Mouse (Mus musculus): Measurements from ENCODE around the gene Bcas3. TPM values are rescaled to one million over a fixed set of nuclear protein-coding genes. Genes with fewer than 3 reads are reported as not detected.

The Bcas3 gene
- polyA plus RNA-seq, 1 experiment from 2014 or later = 13.6 TPM

DNA sequence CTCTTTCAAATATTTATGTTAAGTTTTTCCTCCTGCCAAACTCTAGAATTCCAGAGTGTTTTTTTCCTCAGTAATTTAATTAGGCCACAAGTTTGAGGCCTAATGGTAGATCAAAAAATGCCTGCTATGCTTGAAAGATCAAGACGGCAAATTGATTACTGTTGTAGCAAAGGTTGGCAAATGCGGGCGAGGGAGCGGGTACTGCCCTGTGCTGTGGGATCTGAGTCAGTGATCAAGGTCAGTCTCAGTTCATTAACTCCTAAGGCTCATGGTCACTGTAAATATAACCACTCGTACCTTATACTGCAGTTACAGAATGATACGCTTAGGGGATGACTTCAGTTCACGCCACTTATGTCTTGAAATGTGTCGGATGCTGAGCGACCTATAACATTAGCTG is 296.4 kb downstream of the Bcas3 start:
- Histone ChIP-seq H3K4me1 (ENCODE audit: insufficient read depth) (peaks cover 9% of the 10 kb centered on the region), H3K9ac (replicated peaks) (no peak overlapping the region), H3K4me3 (ENCODE audit: low read depth, low read length) (no peak overlapping the region), H3K27me3 (ENCODE audit: insufficient read depth, low read length) (no peaks in the 10 kb centered on the region), H3K4me2 (ENCODE audit: low read depth, low read length) (no peak overlapping the region), H3K27ac (ENCODE audit: low read depth) (no peak overlapping the region), H3K36me3 (replicated peaks; ENCODE audit: insufficient read depth, low read length) (no peaks in the 10 kb centered on the region), H3K9me3 (ENCODE audit: low read length) (no peaks in the 10 kb centered on the region)
- ATAC-seq = no peak
- TF ChIP-seq EP300 (IDR thresholded peaks at IDR 0.05; ENCODE audit: low read depth) (no peak), CTCF (IDR thresholded peaks at IDR 0.05; ENCODE audit: low read depth) (no peak)
- DNase-seq = no peak
- WGBS (ENCODE audit: insufficient replicate concordance) = 85% methylated on average over 9 of the region's 9 CpGs

DNA sequence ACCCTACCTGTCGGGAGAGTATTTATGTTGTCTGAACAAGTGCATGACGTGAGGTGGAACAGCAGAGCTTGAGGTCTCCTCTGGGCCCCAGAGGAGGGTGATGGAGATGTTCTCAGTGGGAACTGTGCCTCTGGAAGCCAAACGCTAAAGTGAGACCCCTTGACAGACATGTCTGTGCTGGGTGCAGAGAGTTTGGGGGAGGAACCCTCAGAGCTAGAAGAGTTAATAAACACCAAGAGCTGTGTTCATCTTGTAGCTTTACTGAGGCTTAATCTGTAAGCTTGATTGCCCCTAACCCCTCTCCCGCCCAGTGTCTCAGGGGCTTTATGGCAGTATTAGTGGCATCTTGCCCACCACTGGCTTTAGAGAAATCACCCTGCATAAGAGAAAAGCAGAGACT is 304.5 kb downstream of the Bcas3 start:
- DNase-seq = no peak
- Histone ChIP-seq H3K9me3 (ENCODE audit: low read length) (no peaks in the 10 kb centered on the region), H3K4me3 (ENCODE audit: low read depth, low read length) (no peak overlapping the region), H3K4me1 (ENCODE audit: insufficient read depth) (no peaks in the 10 kb centered on the region), H3K27me3 (ENCODE audit: insufficient read depth, low read length) (no peaks in the 10 kb centered on the region), H3K4me2 (ENCODE audit: low read depth, low read length) (no peak overlapping the region), H3K27ac (ENCODE audit: low read depth) (no peak overlapping the region), H3K36me3 (replicated peaks; ENCODE audit: insufficient read depth, low read length) (no peaks in the 10 kb centered on the region), H3K9ac (replicated peaks) (no peak overlapping the region)
- 79% methylated on average over 4 of the region's 4 CpGs for WGBS (ENCODE audit: insufficient replicate concordance)
- ATAC-seq = no peak
- TF ChIP-seq EP300 (IDR thresholded peaks at IDR 0.05; ENCODE audit: low read depth) (no peak), CTCF (IDR thresholded peaks at IDR 0.05; ENCODE audit: low read depth) (no peak)

DNA sequence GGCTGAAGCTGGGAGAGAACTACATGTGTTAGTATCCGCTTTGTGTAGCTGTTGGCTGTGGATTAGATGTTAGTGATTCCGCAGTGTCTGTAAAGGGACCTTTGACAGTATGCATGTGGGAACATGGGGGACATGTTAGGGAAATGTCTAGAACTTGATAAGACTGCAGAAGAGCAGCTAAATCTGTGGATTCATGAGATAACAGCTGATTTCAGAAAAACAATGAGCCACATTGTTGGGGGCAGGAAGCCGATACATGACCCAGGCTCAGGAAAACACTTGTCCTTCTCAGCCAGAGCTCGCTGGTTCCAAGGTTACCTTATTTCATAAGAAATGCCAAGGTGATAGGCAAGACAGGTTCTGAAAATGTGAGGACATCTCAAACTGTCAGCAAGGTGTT is 307.3 kb downstream of the Bcas3 start:
- Histone ChIP-seq H3K9me3 (ENCODE audit: low read length) (no peaks in the 10 kb centered on the region), H3K27me3 (ENCODE audit: insufficient read depth, low read length) (no peaks in the 10 kb centered on the region), H3K36me3 (replicated peaks; ENCODE audit: insufficient read depth, low read length) (no peaks in the 10 kb centered on the region), H3K4me3 (ENCODE audit: low read depth, low read length) (no peak overlapping the region), H3K4me2 (ENCODE audit: low read depth, low read length) (no peak overlapping the region), H3K4me1 (ENCODE audit: insufficient read depth) (no peaks in the 10 kb centered on the region), H3K9ac (replicated peaks) (no peak overlapping the region), H3K27ac (ENCODE audit: low read depth) (no peak overlapping the region)
- ATAC-seq (no peak), DNase-seq (no peak)
- WGBS (ENCODE audit: insufficient replicate concordance) = 56% methylated on average over 4 of the region's 4 CpGs
- no peak for TF ChIP-seq EP300 (IDR thresholded peaks at IDR 0.05; ENCODE audit: low read depth)

DNA sequence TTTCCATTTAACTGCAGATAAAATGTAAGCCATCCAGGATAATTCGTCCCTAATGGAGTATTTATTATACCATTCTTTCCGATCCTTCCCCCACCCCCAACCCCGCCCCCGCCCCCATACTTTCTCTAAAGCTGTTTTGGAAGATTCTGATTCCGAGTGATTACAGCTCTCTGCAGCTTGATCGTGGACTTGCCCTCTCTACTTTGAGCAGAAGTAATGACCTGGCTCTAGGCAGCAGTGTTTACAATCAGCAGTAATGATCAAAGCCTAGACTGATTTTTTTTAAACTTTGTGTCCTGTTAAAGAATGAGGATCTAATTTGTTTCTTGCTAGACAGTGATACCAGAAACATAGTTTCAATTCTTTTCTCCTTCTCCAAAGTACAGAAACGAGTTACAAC is 314.2 kb downstream of the Bcas3 start:
- no peak overlapping the region for H3K4me2 ChIP-seq (ENCODE audit: low read depth, low read length)

DNA sequence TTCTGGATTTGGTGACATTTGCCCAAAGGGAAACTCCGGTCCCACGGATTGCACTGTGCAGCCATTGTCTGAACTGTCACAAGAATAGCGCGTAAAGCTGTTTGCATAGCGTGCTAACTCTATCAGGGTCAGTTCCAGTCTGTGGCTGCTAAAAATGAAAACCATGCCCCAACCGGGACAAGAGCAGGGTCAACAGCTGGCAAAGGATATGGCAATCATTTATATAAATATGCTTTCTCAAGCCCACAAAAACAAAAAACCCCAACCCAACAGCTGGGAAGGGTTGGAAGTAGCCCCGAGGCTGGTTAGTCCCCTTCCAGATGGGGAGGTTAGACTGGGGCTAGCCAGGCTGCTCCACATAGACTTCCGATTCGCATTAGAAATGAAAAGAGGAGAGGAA is 314.8 kb downstream of the Bcas3 start:
- WGBS (ENCODE audit: insufficient replicate concordance) = 59% methylated on average over 9 of the region's 9 CpGs
- Histone ChIP-seq H3K9ac (replicated peaks) (no peak overlapping the region), H3K4me1 (ENCODE audit: insufficient read depth) (no peaks in the 10 kb centered on the region), H3K27ac (ENCODE audit: low read depth) (no peak overlapping the region), H3K36me3 (replicated peaks; ENCODE audit: insufficient read depth, low read length) (no peaks in the 10 kb centered on the region), H3K4me3 (ENCODE audit: low read depth, low read length) (no peak overlapping the region), H3K4me2 (ENCODE audit: low read depth, low read length) (peak overlapping the region; percentile 26), H3K9me3 (ENCODE audit: low read length) (no peaks in the 10 kb centered on the region), H3K27me3 (ENCODE audit: insufficient read depth, low read length) (no peaks in the 10 kb centered on the region)
- DNase-seq (no peak), ATAC-seq (no peak)
- TF ChIP-seq CTCF (IDR thresholded peaks at IDR 0.05; ENCODE audit: low read depth) (no peak), EP300 (IDR thresholded peaks at IDR 0.05; ENCODE audit: low read depth) (no peak)

More for the DNA sequence above, 314.2 kb downstream of the Bcas3 start:
- DNase-seq = no peak
- ATAC-seq = no peak
- Histone ChIP-seq H3K27ac (ENCODE audit: low read depth) (no peak overlapping the region), H3K27me3 (ENCODE audit: insufficient read depth, low read length) (no peaks in the 10 kb centered on the region), H3K4me1 (ENCODE audit: insufficient read depth) (no peaks in the 10 kb centered on the region), H3K4me3 (ENCODE audit: low read depth, low read length) (no peak overlapping the region), H3K36me3 (replicated peaks; ENCODE audit: insufficient read depth, low read length) (no peaks in the 10 kb centered on the region), H3K9me3 (ENCODE audit: low read length) (no peaks in the 10 kb centered on the region), H3K9ac (replicated peaks) (no peak overlapping the region)
- no peak for TF ChIP-seq EP300 (IDR thresholded peaks at IDR 0.05; ENCODE audit: low read depth)
- no peak for TF ChIP-seq CTCF (IDR thresholded peaks at IDR 0.05; ENCODE audit: low read depth)
- 58% methylated on average over 7 of the region's 7 CpGs for WGBS (ENCODE audit: insufficient replicate concordance)

DNA sequence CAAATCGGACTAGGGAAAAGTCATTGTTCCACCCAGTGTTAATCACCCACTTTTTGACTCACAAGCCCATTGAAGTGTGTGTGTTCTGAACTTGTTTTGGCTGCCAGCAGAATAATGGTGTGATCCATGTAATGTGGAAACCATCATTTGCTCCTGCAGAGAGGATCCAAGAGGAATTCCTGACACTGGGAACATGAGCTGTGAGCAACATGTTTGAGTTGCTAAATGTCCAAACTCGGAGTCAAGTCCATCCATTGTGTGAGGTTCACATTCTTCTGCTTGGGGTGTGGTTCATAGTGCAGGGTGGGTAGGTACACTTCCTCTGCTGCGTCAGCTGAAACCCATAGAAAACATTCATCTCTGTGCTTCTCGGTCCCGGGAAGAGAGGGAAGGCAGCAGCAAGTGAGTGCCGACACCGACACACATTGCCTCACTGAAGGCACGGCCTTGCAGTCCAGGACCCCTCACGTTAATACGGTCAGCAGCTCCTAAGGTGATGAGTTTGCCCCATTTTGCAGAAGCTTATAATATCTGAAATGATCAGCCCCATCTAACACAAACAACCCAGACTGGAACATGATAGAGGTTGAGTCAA is 320.0 kb downstream of the Bcas3 start:
- H3K4me1 ChIP-seq (ENCODE audit: insufficient read depth) = no peaks in the 10 kb centered on the region
- no peaks in the 10 kb centered on the region for H3K36me3 ChIP-seq (replicated peaks; ENCODE audit: insufficient read depth, low read length)
- H3K9ac ChIP-seq (replicated peaks) = no peak overlapping the region
- no peak overlapping the region for H3K4me3 ChIP-seq (ENCODE audit: low read depth, low read length)
- H3K9me3 ChIP-seq (ENCODE audit: low read length) = no peaks in the 10 kb centered on the region
- H3K27ac ChIP-seq (ENCODE audit: low read depth) = no peak overlapping the region
- WGBS (ENCODE audit: insufficient replicate concordance) = 73% methylated on average over 10 of the region's 10 CpGs
- no peak overlapping the region for H3K4me2 ChIP-seq (ENCODE audit: low read depth, low read length)
- DNase-seq (no peak), ATAC-seq (no peak)
- H3K27me3 ChIP-seq (ENCODE audit: insufficient read depth, low read length) = no peaks in the 10 kb centered on the region
- no peak for TF ChIP-seq EP300 (IDR thresholded peaks at IDR 0.05; ENCODE audit: low read depth)

DNA sequence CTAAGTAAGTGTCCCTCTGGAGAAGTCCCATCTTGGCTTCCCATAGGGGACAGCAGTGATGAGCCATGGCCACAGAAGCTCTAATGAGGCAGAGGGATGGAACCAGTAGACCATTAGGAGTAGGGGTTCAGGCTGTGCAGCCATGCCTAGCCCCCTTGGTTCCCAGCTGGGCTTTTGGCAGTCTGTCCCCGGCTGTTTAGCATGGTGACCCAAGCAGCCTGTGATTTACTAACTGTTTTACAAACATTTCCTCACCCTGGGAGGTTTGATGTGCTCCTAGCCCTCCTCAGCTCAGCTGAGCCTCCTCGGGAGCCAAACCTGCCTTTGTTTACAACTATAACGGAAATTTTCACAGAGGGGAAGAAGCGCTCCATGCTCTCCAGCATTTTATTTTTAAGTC is 322.3 kb downstream of the Bcas3 start:
- H3K9me3 ChIP-seq (ENCODE audit: low read length) = no peaks in the 10 kb centered on the region
- no peak for ATAC-seq
- DNase-seq = no peak
- no peak overlapping the region for H3K4me3 ChIP-seq (ENCODE audit: low read depth, low read length)
- no peak overlapping the region for H3K9ac ChIP-seq (replicated peaks)
- H3K36me3 ChIP-seq (replicated peaks; ENCODE audit: insufficient read depth, low read length) = no peaks in the 10 kb centered on the region
- H3K4me1 ChIP-seq (ENCODE audit: insufficient read depth) = no peaks in the 10 kb centered on the region
- no peak overlapping the region for H3K27ac ChIP-seq (ENCODE audit: low read depth)
- TF ChIP-seq EP300 (IDR thresholded peaks at IDR 0.05; ENCODE audit: low read depth) (no peak), CTCF (IDR thresholded peaks at IDR 0.05; ENCODE audit: low read depth) (no peak)
- no peak overlapping the region for H3K4me2 ChIP-seq (ENCODE audit: low read depth, low read length)
- H3K27me3 ChIP-seq (ENCODE audit: insufficient read depth, low read length) = no peaks in the 10 kb centered on the region
- WGBS (ENCODE audit: insufficient replicate concordance) = 66% methylated on average over 4 of the region's 4 CpGs
